Mouse (Mus musculus): Measurements from ENCODE around the gene Orm2. TPM values are rescaled to one million over a fixed set of nuclear protein-coding genes. Genes with fewer than 3 reads are reported as not detected.

Gene Orm2
- polyA plus RNA-seq, 1 experiment from 2014 or later = not detected

DNA sequence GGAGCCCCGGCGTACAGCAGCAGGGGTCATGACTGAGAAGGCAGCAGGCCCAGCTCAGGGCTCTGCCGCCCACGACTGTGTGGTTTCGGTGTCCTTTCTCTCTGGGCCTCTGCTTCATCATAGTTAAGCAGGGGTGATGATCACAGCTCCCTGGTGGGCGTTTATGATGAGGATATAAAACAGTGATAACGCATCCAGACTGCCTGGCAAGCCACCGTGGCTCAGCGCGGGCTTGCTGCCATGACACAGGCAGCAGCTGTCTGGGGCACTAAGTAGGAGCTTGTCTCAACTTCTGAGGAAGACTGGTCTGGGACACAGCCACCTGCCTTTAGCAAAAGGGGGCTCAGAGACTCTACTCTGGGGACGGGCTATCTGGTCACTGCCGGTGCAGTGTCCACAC lies 21.2 kb downstream of the Orm2 start:
- WGBS = 90% methylated on average over 12 of the region's 12 CpGs
- H3K9ac ChIP-seq (ENCODE audit: low read length) = no peak overlapping the region
- H3K9me3 ChIP-seq (ENCODE audit: control insufficient read depth, low read length) = no peaks in the 10 kb centered on the region
- ATAC-seq (ENCODE audit: low FRiP score, low TSS enrichment) (no peak), DNase-seq (ENCODE audit: low spot score) (no peak)
- no peak overlapping the region for H3K4me3 ChIP-seq (ENCODE audit: low read depth, low read length)
- TF ChIP-seq CTCF (IDR thresholded peaks at IDR 0.05; ENCODE audit: low read depth) (no peak), EP300 (optimal IDR thresholded peaks at IDR 0.05) (no peak)
- no peak overlapping the region for H3K4me2 ChIP-seq (replicated peaks; ENCODE audit: low read depth)
- H3K4me1 ChIP-seq (replicated peaks; ENCODE audit: control insufficient read depth, insufficient read depth) = no peaks in the 10 kb centered on the region
- no peak overlapping the region for H3K27ac ChIP-seq (replicated peaks)
- no peaks in the 10 kb centered on the region for H3K27me3 ChIP-seq (ENCODE audit: control insufficient read depth, insufficient read depth, low read length)
- peaks cover 24% of the 10 kb centered on the region for H3K36me3 ChIP-seq (ENCODE audit: control insufficient read depth, insufficient read depth, low read length)

DNA sequence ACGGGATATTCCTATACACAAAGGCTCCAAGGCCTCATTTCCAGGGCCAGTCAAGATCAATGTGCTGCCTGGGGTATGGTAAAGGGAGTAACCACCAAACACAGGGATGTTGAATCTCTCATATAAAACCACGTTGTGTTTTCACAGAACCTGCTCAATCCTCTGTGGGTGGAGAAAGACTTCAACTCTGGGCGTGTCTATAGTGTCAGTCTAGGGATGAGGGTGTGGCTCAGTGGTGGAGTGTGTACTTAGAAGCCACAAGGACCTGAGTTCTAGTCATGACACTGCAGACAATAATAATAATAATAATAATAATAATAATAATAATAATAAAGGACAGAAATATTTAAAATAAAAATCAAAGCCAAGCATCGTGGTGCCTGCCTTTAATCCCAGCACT lies 22.0 kb downstream of the Orm2 start:
- Histone ChIP-seq H3K36me3 (ENCODE audit: control insufficient read depth, insufficient read depth, low read length) (peaks cover 24% of the 10 kb centered on the region), H3K9me3 (ENCODE audit: control insufficient read depth, low read length) (no peaks in the 10 kb centered on the region), H3K9ac (ENCODE audit: low read length) (no peak overlapping the region), H3K27me3 (ENCODE audit: control insufficient read depth, insufficient read depth, low read length) (no peaks in the 10 kb centered on the region), H3K27ac (replicated peaks) (no peak overlapping the region), H3K4me1 (replicated peaks; ENCODE audit: control insufficient read depth, insufficient read depth) (no peaks in the 10 kb centered on the region), H3K4me2 (replicated peaks; ENCODE audit: low read depth) (no peak overlapping the region), H3K4me3 (ENCODE audit: low read depth, low read length) (no peak overlapping the region)
- no peak for DNase-seq (ENCODE audit: low spot score)
- no peak for ATAC-seq (ENCODE audit: low FRiP score, low TSS enrichment)
- 88% methylated on average over 4 of the region's 4 CpGs for WGBS
- TF ChIP-seq EP300 (optimal IDR thresholded peaks at IDR 0.05) (no peak), CTCF (IDR thresholded peaks at IDR 0.05; ENCODE audit: low read depth) (no peak)

GRCm38 (mm10) chr4:63385253-63385652 lies 23.0 kb downstream of the Orm2 start:
- TF ChIP-seq CTCF (IDR thresholded peaks at IDR 0.05; ENCODE audit: low read depth) = no peak
- no peak for TF ChIP-seq EP300 (optimal IDR thresholded peaks at IDR 0.05)
- no peak for DNase-seq (ENCODE audit: low spot score)
- Histone ChIP-seq H3K9ac (ENCODE audit: low read length) (no peak overlapping the region), H3K36me3 (ENCODE audit: control insufficient read depth, insufficient read depth, low read length) (peaks cover 18% of the 10 kb centered on the region), H3K4me3 (ENCODE audit: low read depth, low read length) (no peak overlapping the region), H3K27me3 (ENCODE audit: control insufficient read depth, insufficient read depth, low read length) (no peaks in the 10 kb centered on the region), H3K27ac (replicated peaks) (no peak overlapping the region), H3K4me1 (replicated peaks; ENCODE audit: control insufficient read depth, insufficient read depth) (no peaks in the 10 kb centered on the region), H3K4me2 (replicated peaks; ENCODE audit: low read depth) (no peak overlapping the region), H3K9me3 (ENCODE audit: control insufficient read depth, low read length) (no peaks in the 10 kb centered on the region)
- ATAC-seq (ENCODE audit: low FRiP score, low TSS enrichment) = no peak
- WGBS = 68% methylated on average over 3 of the region's 3 CpGs

GRCm38 (mm10) chr4:63385784-63386183 lies 23.5 kb downstream of the Orm2 start:
- Histone ChIP-seq H3K4me3 (ENCODE audit: low read depth, low read length) (no peak overlapping the region), H3K9ac (ENCODE audit: low read length) (no peak overlapping the region), H3K36me3 (ENCODE audit: control insufficient read depth, insufficient read depth, low read length) (peaks cover 16% of the 10 kb centered on the region), H3K27me3 (ENCODE audit: control insufficient read depth, insufficient read depth, low read length) (no peaks in the 10 kb centered on the region), H3K9me3 (ENCODE audit: control insufficient read depth, low read length) (no peaks in the 10 kb centered on the region), H3K27ac (replicated peaks) (no peak overlapping the region), H3K4me1 (replicated peaks; ENCODE audit: control insufficient read depth, insufficient read depth) (no peaks in the 10 kb centered on the region), H3K4me2 (replicated peaks; ENCODE audit: low read depth) (no peak overlapping the region)
- no peak for TF ChIP-seq EP300 (optimal IDR thresholded peaks at IDR 0.05)
- TF ChIP-seq CTCF (IDR thresholded peaks at IDR 0.05; ENCODE audit: low read depth) = no peak
- DNase-seq (ENCODE audit: low spot score) (no peak), ATAC-seq (ENCODE audit: low FRiP score, low TSS enrichment) (no peak)
- WGBS = 63% methylated on average over 11 of the region's 11 CpGs

- 86% methylated on average over 6 of the region's 6 CpGs for WGBS
- Histone ChIP-seq H3K4me2 (replicated peaks; ENCODE audit: low read depth) (no peak overlapping the region), H3K9me3 (ENCODE audit: control insufficient read depth, low read length) (no peaks in the 10 kb centered on the region), H3K4me1 (replicated peaks; ENCODE audit: control insufficient read depth, insufficient read depth) (no peaks in the 10 kb centered on the region), H3K27me3 (ENCODE audit: control insufficient read depth, insufficient read depth, low read length) (no peaks in the 10 kb centered on the region), H3K36me3 (ENCODE audit: control insufficient read depth, insufficient read depth, low read length) (peaks cover 11% of the 10 kb centered on the region; the same call in 1 of the 2 replicates), H3K4me3 (ENCODE audit: low read depth, low read length) (no peak overlapping the region), H3K27ac (replicated peaks) (no peak overlapping the region), H3K9ac (ENCODE audit: low read length) (no peak overlapping the region)
- no peak for TF ChIP-seq CTCF (IDR thresholded peaks at IDR 0.05; ENCODE audit: low read depth)
- TF ChIP-seq EP300 (optimal IDR thresholded peaks at IDR 0.05) = no peak
- DNase-seq (ENCODE audit: low spot score) (no peak), ATAC-seq (ENCODE audit: low FRiP score, low TSS enrichment) (no peak)
Measured at GRCm38 (mm10) chr4:63388029-63388428, 25.8 kb downstream of the Orm2 start.

DNA sequence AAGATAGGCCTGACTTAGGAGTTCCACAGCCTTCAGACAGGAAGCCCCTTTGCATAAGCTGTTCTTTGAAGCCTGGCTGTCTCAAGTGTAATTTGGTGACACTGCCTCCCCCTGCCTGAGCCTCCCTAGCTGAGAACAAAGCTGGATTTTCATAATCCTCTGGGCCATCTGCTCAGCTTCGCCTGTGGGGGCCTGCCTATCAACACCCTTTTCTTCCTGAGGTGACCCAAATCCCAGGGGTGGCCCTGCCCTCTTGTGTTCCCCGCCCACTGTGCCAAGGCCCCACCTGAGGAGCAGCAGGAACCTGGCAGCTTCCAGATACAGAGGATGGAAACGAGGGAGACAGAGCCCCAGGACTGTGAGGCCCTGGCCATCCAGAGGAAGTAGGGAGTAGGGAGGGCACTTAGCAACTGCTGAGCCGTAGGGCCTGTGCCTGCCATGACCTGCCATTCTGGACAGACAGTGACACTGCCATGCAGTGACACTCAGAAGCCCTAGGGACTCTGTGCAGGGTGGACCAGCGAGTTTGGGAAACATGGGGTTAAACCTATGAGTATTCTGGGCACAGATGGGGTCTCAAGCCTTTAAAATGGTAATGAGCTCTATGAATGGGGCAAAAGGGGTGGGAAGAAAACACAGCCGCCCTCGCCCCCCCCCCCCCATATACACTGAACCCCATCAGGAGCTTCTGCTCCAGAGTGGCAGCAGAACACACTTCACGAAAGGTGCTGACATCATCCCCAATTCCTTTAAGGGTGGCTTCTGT lies 27.1 kb downstream of the Orm2 start:
- Histone ChIP-seq H3K4me2 (replicated peaks; ENCODE audit: low read depth) (no peak overlapping the region), H3K9me3 (ENCODE audit: control insufficient read depth, low read length) (no peaks in the 10 kb centered on the region), H3K27me3 (ENCODE audit: control insufficient read depth, insufficient read depth, low read length) (no peaks in the 10 kb centered on the region), H3K9ac (ENCODE audit: low read length) (no peak overlapping the region), H3K36me3 (ENCODE audit: control insufficient read depth, insufficient read depth, low read length) (peaks cover 12% of the 10 kb centered on the region), H3K27ac (replicated peaks) (no peak overlapping the region), H3K4me3 (ENCODE audit: low read depth, low read length) (no peak overlapping the region), H3K4me1 (replicated peaks; ENCODE audit: control insufficient read depth, insufficient read depth) (no peaks in the 10 kb centered on the region)
- ATAC-seq (ENCODE audit: low FRiP score, low TSS enrichment) (no peak), DNase-seq (ENCODE audit: low spot score) (no peak)
- TF ChIP-seq EP300 (optimal IDR thresholded peaks at IDR 0.05) (no peak), CTCF (IDR thresholded peaks at IDR 0.05; ENCODE audit: low read depth) (no peak)
- WGBS = 43% methylated on average over 8 of the region's 8 CpGs

Data from stomach, postnatal 0 days (tissue).